In the genomic region with DNA sequence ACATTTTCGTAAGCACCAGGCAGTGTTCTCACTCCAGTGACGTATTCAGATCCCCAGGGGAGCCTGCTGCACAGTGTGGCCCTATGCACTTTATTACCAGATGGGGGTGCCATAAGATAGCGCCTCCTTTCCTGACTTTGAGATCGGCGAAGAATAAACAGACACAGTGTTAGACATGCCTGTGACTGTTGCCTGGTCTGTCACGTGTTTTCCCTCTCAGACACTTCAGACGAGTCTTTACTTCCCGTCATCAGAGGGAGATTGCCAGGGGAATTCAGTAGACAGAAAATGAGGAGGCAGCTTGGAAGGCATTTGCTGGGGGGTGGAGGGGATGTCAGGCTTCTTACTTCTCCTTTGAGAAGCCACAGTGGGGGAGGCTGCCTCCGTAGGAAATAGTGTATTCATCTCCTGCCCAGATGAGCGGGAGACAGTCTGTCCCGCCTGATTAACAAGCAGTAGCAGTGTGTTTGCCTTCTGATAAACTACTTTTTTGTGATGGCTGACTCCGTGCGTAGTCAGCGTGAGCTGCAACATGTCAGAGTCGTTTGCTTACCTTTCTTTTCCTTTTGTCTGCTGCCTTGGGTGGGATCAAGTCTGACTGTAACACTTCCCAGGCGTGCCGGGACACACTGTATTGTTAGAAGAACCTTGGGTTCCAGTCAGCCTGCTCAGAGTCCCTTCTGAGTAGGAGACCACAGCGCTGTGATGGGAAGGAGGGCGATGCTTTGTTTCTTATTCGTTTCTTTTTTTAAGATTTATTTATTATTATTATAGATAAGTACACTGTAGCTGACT, we compare ENCODE assay signal across 8 mouse cellular contexts. TPM values are rescaled to one million over a fixed set of nuclear protein-coding genes. Genes with fewer than 3 reads are reported as not detected.
DNase-seq lines count a peak whose midpoint lies in the region; ATAC-seq and TF ChIP-seq lines count a peak whose summit lies in the region.

No protein-coding gene starts in this region.

- H3K4me2 ChIP-seq in forebrain, embryonic 12.5 days, result no peak overlapping the region; the same call in 1 of the 2 replicates
- H3K4me2 ChIP-seq in liver, postnatal 0 days (ENCODE audit: low read depth, low read length), result peak overlapping the region; percentile 62
- peak overlapping the region; percentile 16; the same call in 1 of the 2 replicates for H3K4me2 ChIP-seq in neural tube, embryonic 12.5 days (replicated peaks)

- peaks cover 43% of the 10 kb centered on the region for H3K36me3 ChIP-seq in forebrain, embryonic 12.5 days (replicated peaks)
- peaks cover 32% of the 10 kb centered on the region for H3K36me3 ChIP-seq in liver, postnatal 0 days (replicated peaks; ENCODE audit: insufficient read depth, low read length)
- H3K36me3 ChIP-seq in neural tube, embryonic 12.5 days, result peaks cover 56% of the 10 kb centered on the region

- no peaks in the 10 kb centered on the region for H3K27me3 ChIP-seq in forebrain, embryonic 12.5 days
- H3K27me3 ChIP-seq in liver, postnatal 0 days (ENCODE audit: insufficient read depth, low read length), result no peaks in the 10 kb centered on the region
- no peaks in the 10 kb centered on the region for H3K27me3 ChIP-seq in neural tube, embryonic 12.5 days (replicated peaks)

- peak overlapping the region; percentile 62 for H3K27ac ChIP-seq in forebrain, embryonic 12.5 days
- H3K27ac ChIP-seq in liver, postnatal 0 days (ENCODE audit: low read depth), result peak overlapping the region; percentile 93
- H3K27ac ChIP-seq in neural tube, embryonic 12.5 days, result no peak overlapping the region

- peaks cover 7% of the 10 kb centered on the region; the same call in 1 of the 2 replicates for H3K4me1 ChIP-seq in forebrain, embryonic 12.5 days
- peaks cover 43% of the 10 kb centered on the region for H3K4me1 ChIP-seq in liver, postnatal 0 days (ENCODE audit: insufficient read depth)
- peaks cover 8% of the 10 kb centered on the region for H3K4me1 ChIP-seq in neural tube, embryonic 12.5 days

- 67% methylated on average over 20 of the region's 20 CpGs for WGBS in forebrain, embryonic 12.5 days
- 28% methylated on average over 20 of the region's 20 CpGs for WGBS in liver, postnatal 0 days (ENCODE audit: insufficient replicate concordance)
- 61% methylated on average over 20 of the region's 20 CpGs for WGBS in neural tube, embryonic 12.5 days

- DNase-seq in adrenal gland, postnatal 10 days, result peak; percentile 61
- peak; percentile 63 for DNase-seq in heart, postnatal 25 days (ENCODE audit: low spot score)
- DNase-seq in layer of hippocampus, adult 11-12 months (ENCODE audit: low spot score), result peak; percentile 76
- DNase-seq in liver, postnatal 0 days, result peak; percentile 76
- peak; percentile 47 to 69 for DNase-seq in thymus, adult 18-20 months

- H3K9me3 ChIP-seq in forebrain, embryonic 12.5 days, result no peaks in the 10 kb centered on the region
- H3K9me3 ChIP-seq in liver, postnatal 0 days (ENCODE audit: low read length), result no peaks in the 10 kb centered on the region
- H3K9me3 ChIP-seq in neural tube, embryonic 12.5 days, result no peaks in the 10 kb centered on the region

- TF ChIP-seq CTCF in liver, postnatal 0 days (IDR thresholded peaks at IDR 0.05; ENCODE audit: low read depth), result peak; percentile 97

- no peak overlapping the region for H3K9ac ChIP-seq in forebrain, embryonic 12.5 days
- peak overlapping the region; percentile 44 for H3K9ac ChIP-seq in liver, postnatal 0 days (replicated peaks)
- no peak overlapping the region for H3K9ac ChIP-seq in neural tube, embryonic 12.5 days

- H3K4me3 ChIP-seq in forebrain, embryonic 12.5 days (replicated peaks), result no peak overlapping the region
- peak overlapping the region; percentile 11; the same call in 1 of the 2 replicates for H3K4me3 ChIP-seq in liver, postnatal 0 days (ENCODE audit: low read depth, low read length)
- H3K4me3 ChIP-seq in neural tube, embryonic 12.5 days, result no peak overlapping the region

- ATAC-seq in CD4-positive, CD25-positive, alpha-beta regulatory T cell, adult 4 months, result peak; percentile 93
- peak; percentile 76 for ATAC-seq in forebrain, embryonic 12.5 days (ENCODE audit: low FRiP score)
- peak; percentile 83 for ATAC-seq in liver, postnatal 0 days
- ATAC-seq in neural tube, embryonic 12.5 days (ENCODE audit: low FRiP score, low read depth), result peak; percentile 37; the same call in 1 of the 2 replicates

- TF ChIP-seq EP300 in liver, postnatal 0 days (IDR thresholded peaks at IDR 0.05; ENCODE audit: low read depth), result peak; percentile 97

- intact Hi-C loops in heart, postnatal 25 days (cut with DNase I), result loop anchor here (5.0 kb wide), 1 partner anchor 86 kb away; no protein-coding TSS in a partner anchor

RNA-seq across cellular contexts. Expression of a gene that starts 40.4 kb away (rescaled TPM):
- polyA plus RNA-seq in CD4-positive, CD25-positive, alpha-beta regulatory T cell, adult 4 months (2017; shearing (Covaris generic)), result 1 to 10 TPM; 2.0 to 2.1 TPM
- 10 to 100 TPM in 1 of 2 experiments, 1 to 10 TPM in 1; 7.7 to 12.1 TPM for total RNA-seq in adrenal gland, postnatal 10 days (2021)
- polyA plus RNA-seq in forebrain, embryonic 12.5 days (2016; fragmentation: Nextera tagmentation; extraction: Ambion mirVana), result 2.9 and 3.4 TPM in 2 replicates
- 1 to 10 TPM; 4.2 to 5.3 TPM for total RNA-seq in heart, postnatal 25 days (2021)
- polyA plus RNA-seq in liver, postnatal 0 days (2015; fragmentation: Nextera tagmentation; extraction: Ambion mirVana), result 0.60 and 0.62 TPM in 2 replicates
- 2.6 and 2.8 TPM in 2 replicates for polyA plus RNA-seq in neural tube, embryonic 12.5 days (2016; fragmentation: Nextera tagmentation; extraction: Ambion mirVana)

RNA-seq across cellular contexts. Expression of a gene that starts 58.5 kb away (rescaled TPM):
- 10 to 100 TPM; 28.6 to 31.0 TPM for polyA plus RNA-seq in CD4-positive, CD25-positive, alpha-beta regulatory T cell, adult 4 months (2017; shearing (Covaris generic))
- total RNA-seq in adrenal gland, postnatal 10 days (2021), result 10 to 100 TPM; 77.7 to 82.3 TPM
- 28.3 and 30.5 TPM in 2 replicates for polyA plus RNA-seq in forebrain, embryonic 12.5 days (2016; fragmentation: Nextera tagmentation; extraction: Ambion mirVana)
- total RNA-seq in heart, postnatal 25 days (2021), result 10 to 100 TPM; 21.3 to 24.0 TPM
- 22.3 and 22.6 TPM in 2 replicates for polyA plus RNA-seq in liver, postnatal 0 days (2015; fragmentation: Nextera tagmentation; extraction: Ambion mirVana)
- polyA plus RNA-seq in neural tube, embryonic 12.5 days (2016; fragmentation: Nextera tagmentation; extraction: Ambion mirVana), result 106 and 112 TPM in 2 replicates

Comparison
In these comparisons a context has a peak if more than half of its experiments do, and no peak if none do; other contexts are left out.
1. ATAC-seq: peak in every context shown above with its lines; median percentile 93 in CD4-positive, CD25-positive, alpha-beta regulatory T cell, adult 4 months; 83 in liver, postnatal 0 days; 76 in forebrain, embryonic 12.5 days; 37 in neural tube, embryonic 12.5 days.